Mouse (Mus musculus): ENCODE measurements at regions not wholly inside any gene's neighbourhood (a gene's known extent, or its start where the extent isn't known, plus 50 kb on each side); places are given as distances from the start of the nearest gene placed in this dataset.
"Not testable (repeated sequence)": the region's sequence is repeated elsewhere in the genome, so short reads cannot be mapped to it uniquely, and the experiment has no call there.

- ATAC-seq (ENCODE audit: low FRiP score) = no peak
- H3K4me2 ChIP-seq = no peak overlapping the region
- no peaks in the 10 kb centered on the region for H3K27me3 ChIP-seq (replicated peaks)
- H3K27ac ChIP-seq (replicated peaks) = no peak overlapping the region
- H3K4me1 ChIP-seq = peaks cover 22% of the 10 kb centered on the region
- H3K36me3 ChIP-seq = no peaks in the 10 kb centered on the region
- no peak overlapping the region for H3K9ac ChIP-seq (replicated peaks)
- 18% methylated on average over 5 of the region's 5 CpGs for WGBS
- no peak overlapping the region for H3K4me3 ChIP-seq (replicated peaks)
- no peaks in the 10 kb centered on the region for H3K9me3 ChIP-seq (replicated peaks)
These were observed 75.5 kb upstream of the Acpp start for GRCm38 (mm10) chr9:104413021-104413420.

- Histone ChIP-seq H3K9me3 (replicated peaks) (no peaks in the 10 kb centered on the region), H3K4me2 (peak overlapping the region; percentile 68; the same call in 1 of the 2 replicates), H3K4me3 (replicated peaks) (no peak overlapping the region), H3K9ac (replicated peaks) (no peak overlapping the region), H3K27ac (replicated peaks) (no peak overlapping the region), H3K27me3 (replicated peaks) (0 out of 2 replicates have a peak, but pooled peaks cover 6% of the 10 kb centered on the region), H3K4me1 (peaks cover 28% of the 10 kb centered on the region), H3K36me3 (no peaks in the 10 kb centered on the region)
- peak; percentile 36; the same call in 1 of the 2 replicates for ATAC-seq (ENCODE audit: low FRiP score)
- 4% methylated on average over 5 of the region's 5 CpGs for WGBS
These were observed 72.7 kb upstream of the Acpp start for GRCm38 (mm10) chr9:104410211-104410610.

GRCm38 (mm10) chr9:104409381-104409780 lies 71.8 kb upstream of the Acpp start:
- WGBS = 28% methylated on average over 12 of the region's 12 CpGs
- ATAC-seq (ENCODE audit: low FRiP score) = no peak
- Histone ChIP-seq H3K4me1 (peaks cover 28% of the 10 kb centered on the region), H3K27ac (replicated peaks) (no peak overlapping the region), H3K36me3 (no peaks in the 10 kb centered on the region), H3K4me2 (peak overlapping the region; percentile 68), H3K9ac (replicated peaks) (0 out of 2 replicates have a peak overlapping the region, but pooled peaks have one; percentile 34), H3K4me3 (replicated peaks) (peak overlapping the region; percentile 42), H3K27me3 (replicated peaks) (0 out of 2 replicates have a peak, but pooled peaks cover 6% of the 10 kb centered on the region), H3K9me3 (replicated peaks) (no peaks in the 10 kb centered on the region)

GRCm38 (mm10) chr9:104408571-104409294 lies 71.2 kb upstream of the Acpp start:
- H3K9me3 ChIP-seq (replicated peaks) = no peaks in the 10 kb centered on the region
- no peaks in the 10 kb centered on the region for H3K36me3 ChIP-seq
- H3K4me3 ChIP-seq (replicated peaks) = peak overlapping the region; percentile 42
- ATAC-seq (ENCODE audit: low FRiP score) = peak; percentile 65; the same call in 1 of the 2 replicates
- peak overlapping the region; percentile 68 for H3K4me2 ChIP-seq
- H3K27me3 ChIP-seq (replicated peaks) = 0 out of 2 replicates have a peak, but pooled peaks cover 6% of the 10 kb centered on the region
- H3K27ac ChIP-seq (replicated peaks) = no peak overlapping the region
- 11% methylated on average over 21 of the region's 21 CpGs for WGBS
- 0 out of 2 replicates have a peak overlapping the region, but pooled peaks have one; percentile 32 for H3K9ac ChIP-seq (replicated peaks)
- peaks cover 28% of the 10 kb centered on the region for H3K4me1 ChIP-seq

DNA sequence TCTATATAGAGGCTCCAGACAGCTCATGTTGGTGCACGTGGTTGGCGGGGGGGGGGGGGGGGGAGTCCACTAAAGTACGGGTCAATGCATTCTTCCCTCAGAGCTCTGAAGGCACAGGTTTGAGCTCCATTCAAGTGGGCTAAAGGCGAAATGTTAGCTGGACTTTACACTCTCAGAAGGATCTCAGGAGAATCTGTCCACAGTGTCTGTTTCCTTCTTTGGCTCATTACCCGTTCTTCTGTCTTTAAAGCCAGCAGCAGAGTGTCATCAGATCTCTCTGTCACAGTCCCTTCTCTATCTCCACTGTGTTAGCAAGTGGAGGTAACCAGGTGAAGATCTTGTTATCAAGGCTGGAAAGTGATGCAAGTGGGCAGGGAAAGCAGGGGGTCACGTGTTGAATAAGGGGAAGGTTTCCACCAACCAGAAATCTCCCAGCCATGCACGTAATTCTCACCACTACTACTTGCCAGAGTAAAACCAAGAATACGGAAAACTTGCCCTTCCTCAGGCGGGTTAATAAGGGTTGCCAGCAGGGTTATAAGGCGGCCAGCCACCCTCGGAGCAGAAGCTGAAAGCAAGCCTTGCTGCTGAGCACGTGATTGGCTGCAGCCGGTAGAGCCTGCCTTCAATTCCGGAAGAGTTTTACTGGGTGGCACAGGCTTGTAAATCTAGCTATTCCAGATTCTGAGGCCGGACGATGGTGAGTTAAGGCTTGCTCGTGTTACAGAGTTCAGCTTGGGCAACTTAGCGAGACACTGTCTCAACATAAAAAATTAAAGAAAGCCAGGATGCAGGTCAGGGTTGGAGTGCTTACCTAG lies 70.2 kb upstream of the Acpp start:
- Histone ChIP-seq H3K36me3 (no peaks in the 10 kb centered on the region), H3K4me2 (peak overlapping the region; percentile 68), H3K9me3 (replicated peaks) (no peaks in the 10 kb centered on the region), H3K27me3 (replicated peaks) (0 out of 2 replicates have a peak, but pooled peaks cover 6% of the 10 kb centered on the region), H3K4me3 (replicated peaks) (peak overlapping the region; percentile 42), H3K9ac (replicated peaks) (no peak overlapping the region), H3K4me1 (peaks cover 28% of the 10 kb centered on the region), H3K27ac (replicated peaks) (no peak overlapping the region)
- no peak; the same call in 1 of the 2 replicates for ATAC-seq (ENCODE audit: low FRiP score)
- 19% methylated on average over 18 of the region's 18 CpGs for WGBS

DNA sequence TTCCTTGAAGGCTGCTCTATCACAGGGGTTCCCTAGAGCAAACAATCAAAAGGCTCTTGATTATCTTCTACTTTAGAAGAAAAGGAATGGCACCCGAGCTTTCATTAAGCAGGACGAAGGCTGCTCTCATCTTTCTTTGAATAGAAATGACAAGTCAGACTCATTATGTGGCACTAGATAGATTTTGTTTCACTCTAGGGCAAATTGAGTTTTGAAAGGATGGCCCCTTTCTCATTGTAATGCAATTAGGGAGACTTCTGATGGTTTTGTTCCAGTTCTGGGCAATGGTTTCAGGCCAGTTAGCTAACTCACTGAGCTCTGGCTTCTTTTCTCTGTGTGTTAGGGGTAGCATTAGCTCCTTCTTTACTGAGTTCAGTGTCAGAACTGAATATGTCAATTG lies 69.5 kb upstream of the Acpp start:
- H3K27ac ChIP-seq (replicated peaks) = no peak overlapping the region
- ATAC-seq (ENCODE audit: low FRiP score) = no peak
- 31% methylated on average over 2 of the region's 2 CpGs for WGBS

DNA sequence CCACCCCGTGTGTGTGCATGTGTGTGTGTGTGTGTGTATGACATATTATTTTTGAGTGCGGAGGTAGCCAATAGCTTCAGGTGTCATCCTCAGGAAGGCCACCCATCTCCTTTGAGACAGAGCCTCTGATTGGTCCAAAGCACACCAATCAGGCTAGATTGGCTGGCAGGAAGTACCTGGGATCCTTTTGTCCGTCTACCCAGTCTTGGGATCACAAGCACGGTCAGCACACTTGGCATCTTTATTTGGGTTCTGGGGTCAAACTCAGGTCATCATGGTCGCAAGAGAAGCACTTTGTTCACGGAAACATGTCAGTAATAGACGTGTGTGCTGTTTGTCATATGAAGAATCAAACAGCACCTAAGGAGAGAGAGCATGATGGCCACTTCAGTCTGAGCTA lies 68.9 kb upstream of the Acpp start:
- 70% methylated on average over 7 of the region's 7 CpGs for WGBS
- Histone ChIP-seq H3K4me2 (no peak overlapping the region), H3K9me3 (replicated peaks) (no peaks in the 10 kb centered on the region), H3K9ac (replicated peaks) (no peak overlapping the region), H3K4me1 (peaks cover 28% of the 10 kb centered on the region), H3K27me3 (replicated peaks) (0 out of 2 replicates have a peak, but pooled peaks cover 6% of the 10 kb centered on the region), H3K36me3 (no peaks in the 10 kb centered on the region), H3K4me3 (replicated peaks) (no peak overlapping the region), H3K27ac (replicated peaks) (no peak overlapping the region)
- ATAC-seq (ENCODE audit: low FRiP score) = no peak

More for the DNA sequence above, 69.5 kb upstream of the Acpp start:
- no peaks in the 10 kb centered on the region for H3K36me3 ChIP-seq
- 0 out of 2 replicates have a peak, but pooled peaks cover 6% of the 10 kb centered on the region for H3K27me3 ChIP-seq (replicated peaks)
- no peak overlapping the region for H3K9ac ChIP-seq (replicated peaks)
- no peaks in the 10 kb centered on the region for H3K9me3 ChIP-seq (replicated peaks)
- no peak overlapping the region for H3K4me2 ChIP-seq
- H3K4me1 ChIP-seq = peaks cover 28% of the 10 kb centered on the region
- H3K4me3 ChIP-seq (replicated peaks) = no peak overlapping the region

DNA sequence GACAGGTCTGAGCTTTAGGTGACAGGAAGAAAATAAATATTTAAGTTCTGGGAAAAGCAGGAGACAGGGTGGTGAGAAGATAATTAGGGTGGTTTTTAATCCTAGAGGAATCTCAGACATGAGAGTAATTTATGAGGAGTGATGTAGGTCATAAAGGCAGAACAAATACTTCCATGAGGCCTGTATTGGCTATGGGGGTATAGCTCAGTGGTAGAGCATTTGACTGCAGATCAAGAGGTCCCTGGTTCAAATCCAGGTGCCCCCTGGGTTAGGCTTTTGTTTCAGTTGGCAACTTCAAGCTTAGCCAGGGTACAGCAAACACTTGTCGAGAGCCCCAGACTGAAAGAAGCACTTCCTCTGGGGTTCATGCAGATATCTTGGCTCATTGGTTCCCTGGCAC lies 66.3 kb upstream of the Acpp start:
- WGBS = 50% methylated on average over 1 of the region's 1 CpGs
- no peak for ATAC-seq (ENCODE audit: low FRiP score)
- no peaks in the 10 kb centered on the region for H3K36me3 ChIP-seq
- H3K4me1 ChIP-seq = peaks cover 13% of the 10 kb centered on the region
- H3K27ac ChIP-seq (replicated peaks) = no peak overlapping the region
- H3K4me3 ChIP-seq (replicated peaks) = no peak overlapping the region
- H3K4me2 ChIP-seq = no peak overlapping the region
- H3K9ac ChIP-seq (replicated peaks) = no peak overlapping the region
- no peaks in the 10 kb centered on the region for H3K9me3 ChIP-seq (replicated peaks)
- H3K27me3 ChIP-seq (replicated peaks) = 0 out of 2 replicates have a peak, but pooled peaks cover 6% of the 10 kb centered on the region

GRCm38 (mm10) chr9:104401673-104402072 lies 64.1 kb upstream of the Acpp start:
- no peak for ATAC-seq (ENCODE audit: low FRiP score)
- H3K9me3 ChIP-seq (replicated peaks) = no peaks in the 10 kb centered on the region
- 0 out of 2 replicates have a peak, but pooled peaks cover 3% of the 10 kb centered on the region for H3K27me3 ChIP-seq (replicated peaks)
- H3K9ac ChIP-seq (replicated peaks) = no peak overlapping the region
- H3K27ac ChIP-seq (replicated peaks) = no peak overlapping the region
- no peaks in the 10 kb centered on the region for H3K36me3 ChIP-seq
- H3K4me3 ChIP-seq (replicated peaks) = no peak overlapping the region
- H3K4me1 ChIP-seq = no peaks in the 10 kb centered on the region
- WGBS = 77% methylated on average over 4 of the region's 4 CpGs
- H3K4me2 ChIP-seq = no peak overlapping the region

- H3K27ac ChIP-seq (replicated peaks) = no peak overlapping the region
- H3K4me1 ChIP-seq = no peaks in the 10 kb centered on the region
- ATAC-seq (ENCODE audit: low FRiP score) = no peak
- no peak overlapping the region for H3K4me2 ChIP-seq
- no peak overlapping the region for H3K4me3 ChIP-seq (replicated peaks)
- no peaks in the 10 kb centered on the region for H3K36me3 ChIP-seq
- 88% methylated on average over 1 of the region's 1 CpGs for WGBS
- no peaks in the 10 kb centered on the region for H3K9me3 ChIP-seq (replicated peaks)
- H3K9ac ChIP-seq (replicated peaks) = no peak overlapping the region
- H3K27me3 ChIP-seq (replicated peaks) = no peaks in the 10 kb centered on the region
These were observed 62.4 kb upstream of the Acpp start for GRCm38 (mm10) chr9:104399927-104400326.

- not testable (repeated sequence) for H3K4me3 ChIP-seq (replicated peaks); H3K27me3 ChIP-seq (replicated peaks); H3K27ac ChIP-seq (replicated peaks); ATAC-seq (ENCODE audit: low FRiP score); H3K4me2 ChIP-seq; H3K9me3 ChIP-seq (replicated peaks); H3K9ac ChIP-seq (replicated peaks); H3K36me3 ChIP-seq; H3K4me1 ChIP-seq
- WGBS = 87% methylated on average over 4 of the region's 4 CpGs
These were observed 60.9 kb upstream of the Acpp start for GRCm38 (mm10) chr9:104398484-104398883.
